Mouse (Mus musculus) CH12.LX (cell line): ENCODE measurements at regions not wholly inside any gene's neighbourhood (a gene's known extent, or its start where the extent isn't known, plus 50 kb on each side); places are given as distances from the start of the nearest gene placed in this dataset.
"Not testable (repeated sequence)": the region's sequence is repeated elsewhere in the genome, so short reads cannot be mapped to it uniquely, and the experiment has no call there.

Source experiments
- CTCF ChIP-seq, 2 experiments: IDR thresholded peaks in 1 of 2; conservative IDR thresholded peaks in 1 of 2; 2 replicates each; pipeline ENCODE4 v1.5.1; 2011 to 2012; ENCODE audit warnings: low read depth in 2 of 2, low read length in 2 of 2, improper control_type of control experiment in 1 of 2, inconsistent platforms in 1 of 2, mild to moderate bottlenecking in 1 of 2, moderate library complexity in 1 of 2
- HCFC1 ChIP-seq: IDR thresholded peaks from 2 replicates; pipeline ENCODE4 v1.6.1; 2012; ENCODE audit warnings: low read depth, mild to moderate bottlenecking, inconsistent platforms, low read length, improper control_type of control experiment
- MAX ChIP-seq: IDR thresholded peaks from 2 replicates; pipeline ENCODE4 v1.6.1; 2011; ENCODE audit warnings: low read length, improper control_type of control experiment
- PAX5 ChIP-seq: IDR thresholded peaks from 2 replicates; pipeline ENCODE4 v1.6.1; 2012; ENCODE audit warnings: low read length, inconsistent platforms, mixed read lengths
- POLR2A ChIP-seq: IDR thresholded peaks from 2 replicates; pipeline ENCODE4 v1.6.1; 2011; ENCODE audit warnings: low read depth, mild to moderate bottlenecking, improper control_type of control experiment, low read length
- POLR2AphosphoS2 ChIP-seq: IDR thresholded peaks from 2 replicates; pipeline ENCODE4 v1.6.1; 2011; ENCODE audit warnings: low read depth, low read length, improper control_type of control experiment
- SIN3A ChIP-seq: IDR thresholded peaks from 2 replicates; pipeline ENCODE4 v1.6.1; 2012; ENCODE audit warnings: low read length, improper control_type of control experiment, inconsistent platforms
- TCF12 ChIP-seq: IDR thresholded peaks from 2 replicates; pipeline ENCODE4 v1.6.1; 2014; ENCODE audit warnings: low read depth, mild to moderate bottlenecking, inconsistent platforms, low read length, improper control_type of control experiment
- UBTF ChIP-seq: IDR thresholded peaks from 2 replicates; pipeline ENCODE4 v1.6.1; 2012; ENCODE audit warnings: low read depth, mild to moderate bottlenecking, inconsistent platforms, low read length, improper control_type of control experiment, moderate library complexity
- USF2 ChIP-seq: conservative IDR thresholded peaks from 2 replicates; pipeline ENCODE4 v1.6.1; 2011; ENCODE audit warnings: low read depth, low read length, improper control_type of control experiment
- ZC3H11A ChIP-seq: IDR thresholded peaks from 2 replicates; pipeline ENCODE4 v1.6.1; 2012; ENCODE audit warnings: low read depth, mild to moderate bottlenecking, inconsistent platforms, low read length, improper control_type of control experiment

DNA sequence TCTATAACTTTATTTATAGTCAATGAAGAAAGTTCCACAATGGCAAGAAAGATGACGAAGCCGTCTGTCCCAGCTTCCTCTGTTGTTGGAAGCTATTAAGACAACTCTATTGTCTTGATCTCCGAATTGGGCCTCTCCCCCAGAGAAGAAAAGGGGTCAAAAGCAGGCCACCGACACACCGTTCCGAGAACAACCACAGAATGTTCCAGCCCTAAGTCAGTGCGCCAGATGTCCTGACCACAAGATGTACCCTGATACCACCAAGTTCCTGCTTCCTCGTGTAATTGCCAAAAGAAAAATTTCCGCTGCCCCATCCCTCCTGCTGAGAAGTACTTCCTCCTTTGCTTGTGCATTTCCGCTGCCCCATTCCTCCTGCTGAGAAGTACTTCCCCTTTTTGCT lies 348.8 kb downstream of the Adam3 start:
- TF ChIP-seq POLR2A; TCF12; ZC3H11A; USF2; POLR2AphosphoS2; HCFC1; PAX5; MAX; CTCF (conservative IDR thresholded peaks at IDR 0.05 in 1 of 2, IDR thresholded peaks at IDR 0.05 in 1 of 2; ENCODE audit: low read depth in 2 of 2, low read length in 2 of 2); UBTF; SIN3A: not testable (repeated sequence)
